Mouse (Mus musculus) stomach, embryonic 16.5 days (tissue): ENCODE results near the gene Prkacb. TPM values are rescaled to one million over a fixed set of nuclear protein-coding genes. Genes with fewer than 3 reads are reported as not detected.

Experiments used
- ATAC-seq: fragments of 200-750 bp; cut with Nextera tagmentation; 2 replicates; pipeline ENCODE4 v1.8.0; 2017; ENCODE audit warnings: moderate number of reproducible peaks, moderate TSS enrichment; ENCODE audit not compliant: insufficient read depth, low FRiP score
- H3K27ac ChIP-seq: fragments of 300-500 bp; sonication (generic); 2 replicates; pipeline ENCODE4 v1.5.1; 2014; ENCODE audit warnings: low read length
- H3K27me3 ChIP-seq: fragments of 300-500 bp; sonication (generic); 2 replicates; pipeline ENCODE4 v1.6.1; 2014; ENCODE audit warnings: low read length, control low read depth, mixed read lengths; ENCODE audit not compliant: control insufficient read depth, insufficient read depth
- H3K36me3 ChIP-seq: fragments of 300-500 bp; sonication (generic); 2 replicates; pipeline ENCODE4 v1.6.1; 2014; ENCODE audit warnings: low read length; ENCODE audit not compliant: control insufficient read depth, insufficient read depth
- H3K4me1 ChIP-seq: fragments of 300-500 bp; sonication (generic); 2 replicates; pipeline ENCODE4 v1.6.1; 2014; ENCODE audit warnings: low read length, control low read depth, mixed read lengths; ENCODE audit not compliant: control insufficient read depth, insufficient read depth
- H3K4me2 ChIP-seq: fragments of 300-500 bp; sonication (generic); 2 replicates; pipeline ENCODE4 v1.6.1; 2014; ENCODE audit warnings: low read depth, low read length, mixed read lengths
- H3K4me3 ChIP-seq: fragments of 300-500 bp; sonication (generic); replicated peaks from 2 replicates; pipeline ENCODE4 v1.5.1; 2014; ENCODE audit warnings: mild to moderate bottlenecking, low read length
- H3K9ac ChIP-seq: fragments of 300-500 bp; sonication (generic); 2 replicates; pipeline ENCODE4 v1.6.1; 2014; ENCODE audit warnings: low read length
- H3K9me3 ChIP-seq: fragments of 300-500 bp; sonication (generic); replicated peaks from 2 replicates; pipeline ENCODE4 v1.6.1; 2016; ENCODE audit warnings: low read length, control low read depth; ENCODE audit not compliant: control insufficient read depth
- WGBS: fragments of 180-500 bp; shearing (Covaris S2); extraction: QIAGEN DNeasy Blood & Tissue Kit; methylation state at CpG from one replicate; pipeline ENCODE4 v1.1.7; 2014; 5-methylcytosine and 5-hydroxymethylcytosine counted together
- polyA plus RNA-seq: library from polyadenylated mRNA; unstranded; fragments of >200 nt; fragmentation: Nextera tagmentation; extraction: Ambion mirVana; gene quantifications from 2 replicates; pipeline ENCODE4 v1.2.1, GENCODE M21; 2015

Gene Prkacb
- polyA plus RNA-seq, 1 experiment from 2014 or later, result 54.5 TPM

GRCm38 (mm10) chr3:146712305-146712704 lies 100.5 kb downstream of the Prkacb start:
- no peaks in the 10 kb centered on the region for H3K27me3 ChIP-seq
- H3K9me3 ChIP-seq, result no peaks in the 10 kb centered on the region
- ATAC-seq, result no peak
- 66% methylated on average over 7 of the region's 7 CpGs for WGBS
- no peak overlapping the region for H3K4me2 ChIP-seq
- no peak overlapping the region for H3K4me3 ChIP-seq
- H3K36me3 ChIP-seq, result no peaks in the 10 kb centered on the region
- no peaks in the 10 kb centered on the region for H3K4me1 ChIP-seq
- no peak overlapping the region for H3K9ac ChIP-seq
- H3K27ac ChIP-seq, result no peak overlapping the region

GRCm38 (mm10) chr3:146711559-146711958 lies 101.2 kb downstream of the Prkacb start:
- H3K36me3 ChIP-seq, result no peaks in the 10 kb centered on the region
- no peak overlapping the region for H3K9ac ChIP-seq
- H3K4me2 ChIP-seq, result no peak overlapping the region
- no peaks in the 10 kb centered on the region for H3K4me1 ChIP-seq
- no peak overlapping the region for H3K4me3 ChIP-seq
- 61% methylated on average over 6 of the region's 6 CpGs for WGBS
- no peaks in the 10 kb centered on the region for H3K9me3 ChIP-seq
- no peak for ATAC-seq
- no peaks in the 10 kb centered on the region for H3K27me3 ChIP-seq
- H3K27ac ChIP-seq, result no peak overlapping the region

GRCm38 (mm10) chr3:146711084-146711483 lies 101.7 kb downstream of the Prkacb start:
- WGBS, result 72% methylated on average over 7 of the region's 7 CpGs

GRCm38 (mm10) chr3:146709086-146709485 lies 103.7 kb downstream of the Prkacb start:
- ATAC-seq, result no peak
- WGBS, result 85% methylated on average over 1 of the region's 1 CpGs

More at GRCm38 (mm10) chr3:146711084-146711483, 101.7 kb downstream of the Prkacb start:
- Histone ChIP-seq H3K27me3 (no peaks in the 10 kb centered on the region), H3K4me2 (no peak overlapping the region), H3K27ac (no peak overlapping the region), H3K9ac (no peak overlapping the region), H3K4me1 (no peaks in the 10 kb centered on the region), H3K36me3 (no peaks in the 10 kb centered on the region), H3K9me3 (no peaks in the 10 kb centered on the region), H3K4me3 (no peak overlapping the region)
- ATAC-seq, result no peak

GRCm38 (mm10) chr3:146708381-146708780 lies 104.4 kb downstream of the Prkacb start:
- no peaks in the 10 kb centered on the region for H3K36me3 ChIP-seq

More at GRCm38 (mm10) chr3:146709086-146709485, 103.7 kb downstream of the Prkacb start:
- Histone ChIP-seq H3K4me3 (no peak overlapping the region), H3K4me1 (no peaks in the 10 kb centered on the region), H3K4me2 (no peak overlapping the region), H3K36me3 (no peaks in the 10 kb centered on the region), H3K9ac (no peak overlapping the region), H3K9me3 (no peaks in the 10 kb centered on the region), H3K27ac (no peak overlapping the region), H3K27me3 (no peaks in the 10 kb centered on the region)

GRCm38 (mm10) chr3:146704099-146704498 lies 108.7 kb downstream of the Prkacb start:
- WGBS, result 82% methylated on average over 4 of the region's 4 CpGs

More at GRCm38 (mm10) chr3:146708381-146708780, 104.4 kb downstream of the Prkacb start:
- Histone ChIP-seq H3K4me3 (no peak overlapping the region), H3K27ac (no peak overlapping the region), H3K9ac (no peak overlapping the region), H3K9me3 (no peaks in the 10 kb centered on the region), H3K4me1 (no peaks in the 10 kb centered on the region), H3K4me2 (no peak overlapping the region), H3K27me3 (no peaks in the 10 kb centered on the region)
- 44% methylated on average over 3 of the region's 3 CpGs for WGBS
- no peak for ATAC-seq

GRCm38 (mm10) chr3:146700051-146700450 lies 112.7 kb downstream of the Prkacb start:
- H3K4me3 ChIP-seq, result no peak overlapping the region
- H3K27ac ChIP-seq, result no peak overlapping the region
- H3K36me3 ChIP-seq, result no peaks in the 10 kb centered on the region
- 73% methylated on average over 11 of the region's 11 CpGs for WGBS
- H3K4me2 ChIP-seq, result no peak overlapping the region
- no peaks in the 10 kb centered on the region for H3K27me3 ChIP-seq
- no peak overlapping the region for H3K9ac ChIP-seq
- no peak for ATAC-seq
- H3K4me1 ChIP-seq, result no peaks in the 10 kb centered on the region
- no peaks in the 10 kb centered on the region for H3K9me3 ChIP-seq

More at GRCm38 (mm10) chr3:146704099-146704498, 108.7 kb downstream of the Prkacb start:
- Histone ChIP-seq H3K36me3 (no peaks in the 10 kb centered on the region), H3K4me1 (no peaks in the 10 kb centered on the region), H3K4me2 (no peak overlapping the region), H3K9ac (no peak overlapping the region), H3K27ac (no peak overlapping the region), H3K4me3 (no peak overlapping the region), H3K27me3 (no peaks in the 10 kb centered on the region), H3K9me3 (no peaks in the 10 kb centered on the region)
- no peak for ATAC-seq

- no peaks in the 10 kb centered on the region for H3K9me3 ChIP-seq
- ATAC-seq, result no peak
- H3K27me3 ChIP-seq, result no peaks in the 10 kb centered on the region
- H3K36me3 ChIP-seq, result no peaks in the 10 kb centered on the region
- H3K4me2 ChIP-seq, result no peak overlapping the region
- H3K9ac ChIP-seq, result no peak overlapping the region
- no peaks in the 10 kb centered on the region for H3K4me1 ChIP-seq
- H3K4me3 ChIP-seq, result no peak overlapping the region
- 61% methylated on average over 11 of the region's 11 CpGs for WGBS
- H3K27ac ChIP-seq, result no peak overlapping the region
Observed at GRCm38 (mm10) chr3:146698982-146699381, 113.8 kb downstream of the Prkacb start.

GRCm38 (mm10) chr3:146692547-146692946 lies 120.2 kb downstream of the Prkacb start:
- ATAC-seq, result no peak
- WGBS, result 74% methylated on average over 5 of the region's 5 CpGs
- H3K27ac ChIP-seq, result no peak overlapping the region

More at GRCm38 (mm10) chr3:146692547-146692946, 120.2 kb downstream of the Prkacb start:
- Histone ChIP-seq H3K9ac (no peak overlapping the region), H3K4me3 (no peak overlapping the region), H3K9me3 (no peaks in the 10 kb centered on the region), H3K4me1 (no peaks in the 10 kb centered on the region), H3K27me3 (no peaks in the 10 kb centered on the region), H3K36me3 (no peaks in the 10 kb centered on the region), H3K4me2 (no peak overlapping the region)
